Mouse (Mus musculus): ENCODE results near the gene Ankrd54. TPM values are rescaled to one million over a fixed set of nuclear protein-coding genes. Genes with fewer than 3 reads are reported as not detected.

Gene Ankrd54
- polyA plus RNA-seq (2016; fragmentation: Nextera tagmentation; extraction: Ambion mirVana): 56.8 and 60.3 TPM in 2 replicates

GRCm38 (mm10) chr15:79062376-79063159 is at the start of gene Ankrd54:
Gene Ankrd54, minus strand, starts transcription at chr15:79062893.
- under 1% methylated on average over 77 of the region's 80 CpGs for WGBS
- H3K4me3 ChIP-seq: peak within 1 kb of the TSS; percentile 93

GRCm38 (mm10) chr15:79111774-79112173 is 49.1 kb upstream of the Ankrd54 start:
- Histone ChIP-seq H3K9ac (no peak overlapping the region), H3K27ac (no peak overlapping the region), H3K4me2 (replicated peaks) (no peak overlapping the region), H3K4me3 (no peak overlapping the region), H3K4me1 (peaks cover 28% of the 10 kb centered on the region), H3K36me3 (peaks cover 24% of the 10 kb centered on the region), H3K9me3 (replicated peaks) (no peaks in the 10 kb centered on the region), H3K27me3 (0 out of 2 replicates have a peak, but pooled peaks cover 9% of the 10 kb centered on the region)
- ATAC-seq (ENCODE audit: low FRiP score): no peak
- WGBS: 87% methylated on average over 4 of the region's 4 CpGs

More at GRCm38 (mm10) chr15:79062376-79063159, at the start of gene Ankrd54:
- ATAC-seq (ENCODE audit: low FRiP score): peak; percentile 100
- Histone ChIP-seq H3K4me1 (peaks cover 17% of the 10 kb centered on the region), H3K27ac (peak within 1 kb of the TSS; percentile 86), H3K36me3 (peaks cover 31% of the 10 kb centered on the region), H3K9me3 (replicated peaks) (no peaks in the 10 kb centered on the region), H3K9ac (peak within 1 kb of the TSS; percentile 93), H3K4me2 (replicated peaks) (peak within 1 kb of the TSS; percentile 73), H3K27me3 (0 out of 2 replicates have a peak, but pooled peaks cover 4% of the 10 kb centered on the region)

- no peaks in the 10 kb centered on the region for H3K9me3 ChIP-seq (replicated peaks)
- no peak overlapping the region for H3K27ac ChIP-seq
- H3K9ac ChIP-seq: peak overlapping the region; percentile 93
- H3K36me3 ChIP-seq: peaks cover 16% of the 10 kb centered on the region
- peak overlapping the region; percentile 92 for H3K4me3 ChIP-seq
- WGBS: 93% methylated on average over 2 of the region's 2 CpGs
- ATAC-seq (ENCODE audit: low FRiP score): no peak
- 0 out of 2 replicates have a peak, but pooled peaks cover 9% of the 10 kb centered on the region for H3K27me3 ChIP-seq
- H3K4me2 ChIP-seq (replicated peaks): peak overlapping the region; percentile 97
- peaks cover 28% of the 10 kb centered on the region for H3K4me1 ChIP-seq
These were observed 47.8 kb upstream of the Ankrd54 start for GRCm38 (mm10) chr15:79110528-79110927.

- Histone ChIP-seq H3K4me1 (peaks cover 28% of the 10 kb centered on the region), H3K9ac (peak overlapping the region; percentile 93), H3K27me3 (0 out of 2 replicates have a peak, but pooled peaks cover 9% of the 10 kb centered on the region), H3K36me3 (peaks cover 11% of the 10 kb centered on the region), H3K4me2 (replicated peaks) (peak overlapping the region; percentile 97), H3K9me3 (replicated peaks) (no peaks in the 10 kb centered on the region), H3K27ac (no peak overlapping the region), H3K4me3 (peak overlapping the region; percentile 92)
- ATAC-seq (ENCODE audit: low FRiP score): no peak
- WGBS: 16% methylated on average over 9 of the region's 9 CpGs
These were observed 47.3 kb upstream of the Ankrd54 start for GRCm38 (mm10) chr15:79110031-79110430.

GRCm38 (mm10) chr15:79109321-79109934 is 46.7 kb upstream of the Ankrd54 start:
- Histone ChIP-seq H3K27ac (peak overlapping the region; percentile 80), H3K9ac (peak overlapping the region; percentile 93), H3K4me1 (peaks cover 28% of the 10 kb centered on the region), H3K4me3 (peak overlapping the region; percentile 92), H3K9me3 (replicated peaks) (no peaks in the 10 kb centered on the region), H3K36me3 (peaks cover 5% of the 10 kb centered on the region; the same call in 1 of the 2 replicates), H3K4me2 (replicated peaks) (peak overlapping the region; percentile 97), H3K27me3 (0 out of 2 replicates have a peak, but pooled peaks cover 9% of the 10 kb centered on the region)
- peak; percentile 41; the same call in 1 of the 2 replicates for ATAC-seq (ENCODE audit: low FRiP score)
- WGBS: 2% methylated on average over 42 of the region's 46 CpGs

GRCm38 (mm10) chr15:79108421-79109320 is 46.0 kb upstream of the Ankrd54 start, which contains the start of gene Micall1:
Gene Micall1, plus strand, starts transcription at chr15:79108898.
- H3K4me3 ChIP-seq: peak within 1 kb of the TSS; percentile 92
- H3K27ac ChIP-seq: peak within 1 kb of the TSS; percentile 80
- no peaks in the 10 kb centered on the region for H3K9me3 ChIP-seq (replicated peaks)
- H3K9ac ChIP-seq: peak within 1 kb of the TSS; percentile 93
- H3K36me3 ChIP-seq: 0 out of 2 replicates have a peak, but pooled peaks cover 5% of the 10 kb centered on the region
- H3K4me1 ChIP-seq: peaks cover 28% of the 10 kb centered on the region
- 0 out of 2 replicates have a peak, but pooled peaks cover 9% of the 10 kb centered on the region for H3K27me3 ChIP-seq
- 2% methylated on average over 76 of the region's 85 CpGs for WGBS
- H3K4me2 ChIP-seq (replicated peaks): peak within 1 kb of the TSS; percentile 97
- peak; percentile 81 for ATAC-seq (ENCODE audit: low FRiP score)

- Histone ChIP-seq H3K9me3 (replicated peaks) (no peaks in the 10 kb centered on the region), H3K27me3 (0 out of 2 replicates have a peak, but pooled peaks cover 9% of the 10 kb centered on the region), H3K9ac (peak overlapping the region; percentile 93; the same call in 1 of the 2 replicates), H3K4me2 (replicated peaks) (peak overlapping the region; percentile 97), H3K36me3 (0 out of 2 replicates have a peak, but pooled peaks cover 3% of the 10 kb centered on the region), H3K27ac (no peak overlapping the region), H3K4me3 (peak overlapping the region; percentile 92), H3K4me1 (peaks cover 28% of the 10 kb centered on the region)
- ATAC-seq (ENCODE audit: low FRiP score): no peak
- 20% methylated on average over 7 of the region's 7 CpGs for WGBS
These were observed 45.3 kb upstream of the Ankrd54 start for GRCm38 (mm10) chr15:79107966-79108365.

- Histone ChIP-seq H3K27ac (no peak overlapping the region), H3K9me3 (replicated peaks) (no peaks in the 10 kb centered on the region), H3K27me3 (0 out of 2 replicates have a peak, but pooled peaks cover 7% of the 10 kb centered on the region), H3K36me3 (no peaks in the 10 kb centered on the region), H3K9ac (no peak overlapping the region), H3K4me2 (replicated peaks) (no peak overlapping the region), H3K4me1 (peaks cover 23% of the 10 kb centered on the region), H3K4me3 (no peak overlapping the region)
- ATAC-seq (ENCODE audit: low FRiP score): no peak
- WGBS: 42% methylated on average over 2 of the region's 2 CpGs
These were observed 43.1 kb upstream of the Ankrd54 start for GRCm38 (mm10) chr15:79105804-79106203.

GRCm38 (mm10) chr15:79103264-79103663 is 40.6 kb upstream of the Ankrd54 start:
- H3K9me3 ChIP-seq (replicated peaks): no peaks in the 10 kb centered on the region
- no peaks in the 10 kb centered on the region for H3K27me3 ChIP-seq
- no peak overlapping the region for H3K4me2 ChIP-seq (replicated peaks)
- H3K4me1 ChIP-seq: peaks cover 7% of the 10 kb centered on the region
- no peak overlapping the region for H3K9ac ChIP-seq
- ATAC-seq (ENCODE audit: low FRiP score): no peak
- H3K36me3 ChIP-seq: no peaks in the 10 kb centered on the region
- no peak overlapping the region for H3K4me3 ChIP-seq
- no peak overlapping the region for H3K27ac ChIP-seq
- WGBS: 67% methylated on average over 10 of the region's 10 CpGs

- no peak overlapping the region for H3K9ac ChIP-seq
- ATAC-seq (ENCODE audit: low FRiP score): no peak
These were observed 38.8 kb upstream of the Ankrd54 start for GRCm38 (mm10) chr15:79101531-79101930.

GRCm38 (mm10) chr15:79100391-79100790 is 37.7 kb upstream of the Ankrd54 start:
- H3K9me3 ChIP-seq (replicated peaks): no peaks in the 10 kb centered on the region
- peaks cover 10% of the 10 kb centered on the region for H3K36me3 ChIP-seq
- no peak overlapping the region for H3K9ac ChIP-seq
- whole genome bisulfite sequencing: 69% methylated on average over 4 of the region's 4 CpGs
- no peak overlapping the region for H3K4me3 ChIP-seq
- peaks cover 8% of the 10 kb centered on the region; the same call in 1 of the 2 replicates for H3K4me1 ChIP-seq
- H3K4me2 ChIP-seq (replicated peaks): no peak overlapping the region
- H3K27me3 ChIP-seq: no peaks in the 10 kb centered on the region
- ATAC-seq (ENCODE audit: low FRiP score): no peak
- no peak overlapping the region for H3K27ac ChIP-seq

More at GRCm38 (mm10) chr15:79101531-79101930, 38.8 kb upstream of the Ankrd54 start:
- Histone ChIP-seq H3K4me2 (replicated peaks) (no peak overlapping the region), H3K27me3 (no peaks in the 10 kb centered on the region), H3K4me1 (peaks cover 8% of the 10 kb centered on the region; the same call in 1 of the 2 replicates), H3K27ac (no peak overlapping the region), H3K36me3 (no peaks in the 10 kb centered on the region), H3K4me3 (no peak overlapping the region), H3K9me3 (replicated peaks) (no peaks in the 10 kb centered on the region)
